Mouse (Mus musculus) MN1 (cell line): ENCODE measurements at regions not wholly inside any gene's neighbourhood (a gene's known extent, or its start where the extent isn't known, plus 50 kb on each side); places are given as distances from the start of the nearest gene placed in this dataset.
"Not testable (repeated sequence)": the region's sequence is repeated elsewhere in the genome, so short reads cannot be mapped to it uniquely, and the experiment has no call there.

Source experiments
- DNase-seq: peaks from one replicate; pipeline ENCODE4 v3.0.0-alpha.2; 2016; ENCODE audit warnings: low spot score

DNA sequence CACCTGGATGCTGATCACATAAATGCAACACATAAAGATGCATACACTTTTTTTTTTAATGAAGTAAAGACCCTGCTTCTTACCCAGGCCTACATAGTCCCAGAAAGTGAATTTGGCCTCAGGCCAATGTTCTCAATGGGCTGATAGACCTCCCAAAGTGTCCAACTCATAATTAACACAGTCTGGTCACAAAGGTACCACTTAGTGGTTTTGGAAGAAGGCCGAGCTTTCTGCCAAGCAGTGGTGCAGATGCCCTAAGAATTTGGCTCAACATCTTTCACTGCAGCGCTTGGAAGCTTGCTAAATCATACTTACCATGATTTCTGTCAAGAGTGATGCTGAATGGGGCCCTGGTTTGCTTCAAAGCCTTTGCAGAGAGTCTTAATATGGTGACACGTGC, 706.4 kb upstream of the Rag2 start:
- DNase-seq: no peak

GRCm38 (mm10) chr2:100919537-100920212, 704.8 kb upstream of the Rag2 start:
- peak; percentile 1 for DNase-seq

- DNase-seq: not testable (repeated sequence)
These were observed 675.9 kb upstream of the Rag2 start for GRCm38 (mm10) chr2:100948632-100949031.

DNA sequence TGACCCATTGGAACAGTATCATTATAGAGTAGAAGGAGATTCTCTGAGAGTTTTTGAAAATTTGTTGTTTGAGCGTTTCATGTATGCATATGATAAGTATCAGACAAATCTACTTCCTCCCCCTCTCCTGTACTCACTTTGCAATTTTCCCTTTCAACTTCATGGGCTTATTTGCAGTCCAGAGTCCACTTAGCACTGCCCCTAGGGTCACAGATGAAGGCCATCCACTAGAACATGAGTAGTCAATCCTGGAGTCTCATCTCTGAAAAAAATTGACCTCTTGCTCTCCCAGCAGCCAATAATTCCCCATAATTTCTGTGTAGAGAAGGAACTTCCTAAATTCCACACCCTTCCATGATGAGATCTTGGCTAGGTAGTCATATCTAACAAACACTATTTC, 665.1 kb upstream of the Rag2 start:
- DNase-seq: no peak

GRCm38 (mm10) chr2:100964584-100964983, 659.9 kb upstream of the Rag2 start:
- no peak for DNase-seq

- no peak for DNase-seq
These were observed 647.3 kb upstream of the Rag2 start for GRCm38 (mm10) chr2:100977202-100977601.

DNA sequence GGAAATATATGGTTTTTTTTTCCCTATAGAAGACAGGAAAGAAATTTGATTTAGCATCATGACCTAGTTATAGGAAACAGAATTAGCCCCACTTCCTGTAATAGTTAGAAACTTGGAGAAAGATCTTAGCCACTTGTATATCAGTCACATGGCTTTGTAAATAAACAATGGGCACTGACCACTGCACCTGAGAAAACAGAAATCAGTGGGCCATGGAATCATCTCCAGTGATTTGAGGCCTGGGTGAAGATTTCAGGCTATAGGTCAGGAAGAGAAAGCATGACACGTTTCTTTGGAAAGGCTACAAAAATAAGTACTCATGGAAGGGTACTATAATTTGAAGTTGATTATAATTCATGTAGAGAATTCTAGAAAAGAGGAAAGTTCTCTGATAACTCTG, 642.2 kb upstream of the Rag2 start:
- no peak for DNase-seq

GRCm38 (mm10) chr2:101015353-101015752, 609.2 kb upstream of the Rag2 start:
- DNase-seq: no peak

DNA sequence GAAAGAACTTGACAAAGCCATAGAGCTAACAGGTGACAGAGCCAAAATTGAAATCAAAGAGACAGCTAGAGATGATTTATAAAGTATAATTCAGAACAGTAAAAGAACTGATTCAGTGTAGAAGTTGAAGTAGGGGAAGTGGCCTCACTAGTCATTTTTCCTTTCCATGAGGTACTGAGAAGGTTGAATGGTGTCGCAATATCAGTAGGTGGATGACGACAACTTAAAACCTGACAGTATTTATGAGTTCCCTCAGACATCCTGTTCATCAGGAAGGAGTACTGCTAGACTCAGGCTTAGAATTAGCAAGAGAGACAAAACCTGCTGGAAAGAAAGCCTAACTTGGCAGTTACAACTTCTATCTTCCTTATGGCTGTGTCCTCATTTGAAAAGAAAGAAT, 605.1 kb upstream of the Rag2 start:
- DNase-seq: no peak

DNA sequence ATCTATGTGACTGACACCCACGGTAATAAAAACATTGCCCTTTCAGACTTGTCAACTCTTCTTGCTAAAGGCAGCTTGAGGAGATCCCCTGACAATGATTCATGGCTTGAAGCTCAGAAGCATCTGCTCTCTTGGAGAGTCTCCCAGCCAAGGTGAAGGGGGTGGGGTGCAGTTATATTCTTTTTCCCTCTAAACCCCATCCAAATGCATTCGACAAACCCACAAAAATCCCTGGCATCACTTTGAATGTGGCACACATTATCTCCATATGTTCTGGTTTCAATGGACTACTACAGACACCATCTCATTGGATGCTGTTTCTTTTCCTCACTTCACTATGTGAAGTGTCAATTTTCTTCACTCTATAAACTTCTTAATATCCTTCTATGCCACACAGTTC, 603.0 kb upstream of the Rag2 start:
- no peak for DNase-seq

- no peak for DNase-seq
These were observed 581.5 kb upstream of the Rag2 start for GRCm38 (mm10) chr2:101043050-101043449.

- DNase-seq: no peak
These were observed 561.6 kb upstream of the Rag2 start for GRCm38 (mm10) chr2:101062939-101063338.

- DNase-seq: no peak
These were observed 549.5 kb upstream of the Rag2 start for GRCm38 (mm10) chr2:101074990-101075389.

GRCm38 (mm10) chr2:101080231-101080630, 544.3 kb upstream of the Rag2 start:
- DNase-seq: no peak

DNA sequence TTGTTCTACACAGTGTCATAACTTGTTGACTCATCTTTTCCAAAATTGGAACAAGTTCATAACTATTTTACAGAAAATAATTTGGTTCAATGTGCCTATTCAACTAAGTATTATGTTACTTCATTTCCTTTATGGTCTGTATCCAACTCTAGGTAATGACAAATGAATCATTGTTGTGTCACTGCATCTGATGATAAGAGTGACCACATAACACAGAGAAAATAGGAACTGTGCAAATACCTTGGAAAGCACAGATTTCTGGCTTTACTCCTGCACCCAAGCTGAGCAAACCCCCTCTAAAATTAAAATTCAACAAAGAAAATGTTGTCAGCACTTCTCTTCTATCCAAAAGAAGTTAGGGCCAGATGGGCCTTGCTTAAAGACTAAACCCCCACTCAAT, 540.7 kb upstream of the Rag2 start:
- DNase-seq: no peak

- no peak for DNase-seq
These were observed 539.9 kb upstream of the Rag2 start for GRCm38 (mm10) chr2:101084648-101085047.

DNA sequence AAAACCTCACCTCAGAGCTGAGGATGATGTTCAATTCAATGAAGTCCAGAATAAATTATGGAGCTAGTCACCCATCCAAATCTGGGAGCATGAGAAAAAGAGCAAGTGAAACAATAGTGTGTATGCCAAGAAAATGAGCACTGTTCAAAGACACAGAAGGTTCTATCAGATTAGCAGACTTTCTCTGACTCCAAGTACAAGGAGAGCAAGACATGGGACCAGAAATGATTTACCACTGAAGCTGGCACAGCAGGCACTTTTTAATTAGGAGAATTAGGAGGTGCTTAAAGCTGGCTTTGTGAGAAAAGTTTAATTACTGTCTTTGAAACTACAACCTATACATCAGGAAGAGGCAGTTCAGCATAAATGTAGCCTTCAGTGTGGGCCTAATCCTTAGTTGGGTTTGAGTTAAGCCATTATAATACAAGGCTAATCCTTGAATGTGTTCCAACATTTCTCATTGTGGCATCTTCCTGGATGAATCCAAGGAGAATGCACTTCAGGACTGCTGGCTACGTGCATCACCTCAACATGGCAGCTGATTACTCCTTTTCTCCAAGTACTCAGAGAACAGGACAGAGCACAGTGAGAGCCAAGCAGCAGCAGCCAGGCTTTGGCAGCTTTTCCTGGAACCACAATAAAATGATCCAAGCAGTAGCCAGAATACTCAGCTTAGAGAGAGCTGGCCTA, 517.2 kb upstream of the Rag2 start:
- DNase-seq: no peak

- DNase-seq: no peak
These were observed 487.7 kb upstream of the Rag2 start for GRCm38 (mm10) chr2:101136867-101137266.

DNA sequence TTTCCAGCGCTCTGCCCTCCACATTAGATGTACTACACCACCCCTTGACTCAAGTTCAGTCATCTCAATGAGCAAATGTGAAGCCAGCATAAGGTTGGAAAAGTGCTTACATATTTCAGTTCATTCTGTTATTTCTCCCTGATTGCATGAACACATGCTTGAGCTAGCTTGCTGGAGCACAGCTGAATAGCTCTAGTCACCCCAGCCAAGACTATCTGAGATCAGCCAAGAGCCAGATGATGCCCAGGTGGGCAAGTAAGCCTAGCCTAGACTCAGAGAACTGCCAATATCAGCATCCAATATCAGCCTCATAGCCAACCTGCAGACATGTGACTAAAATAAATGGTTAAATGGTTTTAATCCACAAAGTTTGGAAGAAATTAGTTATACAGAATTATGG, 484.6 kb upstream of the Rag2 start:
- DNase-seq: no peak

- no peak for DNase-seq
These were observed 467.7 kb upstream of the Rag2 start for GRCm38 (mm10) chr2:101156755-101157271.

- peak; percentile 6 for DNase-seq
These were observed 465.2 kb upstream of the Rag2 start for GRCm38 (mm10) chr2:101159276-101159675.

DNA sequence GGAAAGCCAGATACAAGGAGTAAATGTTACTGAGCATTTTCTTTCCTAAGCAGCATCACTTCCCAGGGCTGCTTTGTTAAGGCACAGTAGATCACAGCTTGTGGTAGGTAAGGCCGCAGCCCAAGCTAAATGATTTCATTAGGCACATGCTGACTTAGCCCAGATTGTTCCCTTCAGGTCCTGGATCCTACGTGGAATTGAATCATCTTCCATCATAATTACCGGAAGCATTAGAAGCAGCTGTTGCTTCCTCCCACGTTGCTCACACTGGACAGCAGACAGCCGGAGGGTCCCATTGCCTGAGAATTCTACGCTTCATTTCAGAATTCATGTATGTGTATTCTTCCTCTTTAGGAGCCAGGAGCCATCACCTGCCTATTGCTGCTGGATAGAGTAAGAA, 458.6 kb upstream of the Rag2 start:
- DNase-seq: no peak

DNA sequence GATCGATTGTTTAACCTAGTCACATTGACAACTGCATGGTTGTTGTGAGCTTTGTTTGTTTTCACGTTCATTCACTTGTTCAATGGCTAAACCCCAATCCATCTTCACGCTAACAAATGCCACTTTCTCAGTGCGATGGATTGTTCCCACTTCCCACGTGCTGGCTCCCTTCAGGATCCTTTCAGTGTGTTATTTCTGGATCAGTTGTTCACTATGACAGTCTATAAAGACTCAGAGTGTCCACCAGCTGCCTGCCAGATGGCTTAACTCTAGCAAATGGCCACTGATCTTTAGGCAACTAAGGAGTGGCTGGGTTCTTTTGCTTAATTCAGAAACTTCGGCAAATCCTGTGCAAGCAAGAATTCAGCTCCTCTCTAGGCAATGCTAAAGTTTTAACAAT, 451.7 kb upstream of the Rag2 start:
- no peak for DNase-seq

DNA sequence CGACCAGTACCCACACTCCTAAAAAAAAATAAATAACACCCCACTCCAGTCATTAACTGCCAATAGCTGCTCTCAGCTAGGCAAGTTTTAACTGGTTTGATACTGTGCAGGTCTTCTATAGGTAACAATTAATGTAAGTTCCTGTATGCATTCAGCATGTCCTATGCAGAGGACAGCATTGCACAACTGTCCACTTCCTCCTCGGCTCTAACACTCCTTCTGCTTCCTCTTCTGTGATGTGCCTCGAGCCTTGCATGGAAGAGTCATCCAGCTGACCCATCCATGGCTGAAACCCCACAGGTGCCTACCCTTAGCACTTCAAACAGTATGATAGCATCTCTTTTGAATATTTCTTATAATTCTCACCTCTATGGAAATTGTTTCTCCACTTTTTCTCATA, 449.4 kb upstream of the Rag2 start:
- DNase-seq: no peak
